Mouse (Mus musculus): ENCODE data around the gene Xrcc2. TPM values are rescaled to one million over a fixed set of nuclear protein-coding genes. Genes with fewer than 3 reads are reported as not detected.

Gene Xrcc2
- total RNA-seq, 2 experiments from 2014 or later: 6.0 to 6.9 TPM

GRCm38 (mm10) chr5:25671696-25672520 is 33.7 kb downstream of the Xrcc2 start:
- DNase-seq (ENCODE audit: low spot score in 2 of 2): no peak

- DNase-seq (ENCODE audit: low spot score in 2 of 2): no peak
These were observed 34.6 kb downstream of the Xrcc2 start for GRCm38 (mm10) chr5:25671051-25671450.

GRCm38 (mm10) chr5:25668306-25668705 is 37.3 kb downstream of the Xrcc2 start:
- DNase-seq (ENCODE audit: low spot score in 2 of 2): no peak

- no peak for DNase-seq (ENCODE audit: low spot score in 2 of 2)
These were observed 38.9 kb downstream of the Xrcc2 start for GRCm38 (mm10) chr5:25666684-25667083.

GRCm38 (mm10) chr5:25666108-25666507 is 39.5 kb downstream of the Xrcc2 start:
- peak; percentile 17 to 23 for DNase-seq (ENCODE audit: low spot score in 2 of 2)

- DNase-seq (ENCODE audit: low spot score in 2 of 2): no peak
These were observed 40.1 kb downstream of the Xrcc2 start for GRCm38 (mm10) chr5:25665516-25665915.

- DNase-seq (ENCODE audit: low spot score in 2 of 2): no peak
These were observed 42.5 kb downstream of the Xrcc2 start for GRCm38 (mm10) chr5:25663165-25663564.

GRCm38 (mm10) chr5:25654578-25654987 is 51.0 kb downstream of the Xrcc2 start:
- DNase-seq (ENCODE audit: low spot score in 2 of 2): peak in 1 of 2 experiments; percentile 2

- no peak for DNase-seq (ENCODE audit: low spot score in 2 of 2)
These were observed 52.2 kb downstream of the Xrcc2 start for GRCm38 (mm10) chr5:25653377-25653776.

- DNase-seq (ENCODE audit: low spot score in 2 of 2): no peak
These were observed 53.2 kb downstream of the Xrcc2 start for GRCm38 (mm10) chr5:25652435-25652834.

GRCm38 (mm10) chr5:25645661-25646364 is 59.8 kb downstream of the Xrcc2 start:
- DNase-seq (ENCODE audit: low spot score in 2 of 2): no peak

- no peak for DNase-seq (ENCODE audit: low spot score in 2 of 2)
These were observed 61.1 kb downstream of the Xrcc2 start for GRCm38 (mm10) chr5:25644509-25644908.

- no peak for DNase-seq (ENCODE audit: low spot score in 2 of 2)
These were observed 62.9 kb downstream of the Xrcc2 start for GRCm38 (mm10) chr5:25642741-25643140.

Other genes starting within 250 kb of the Xrcc2 start
- gene Kmt2c, start 207.0 kb downstream of the Xrcc2 start, total RNA-seq (2021): 10 to 100 TPM; 63.3 to 63.7 TPM
- under 1 TPM; 0.30 to 0.40 TPM for gene Cct8l1, start 189.8 kb downstream of the Xrcc2 start, total RNA-seq (2021)
- 100 to 1,000 TPM; 115 to 117 TPM for gene Actr3b, start 54.2 kb upstream of the Xrcc2 start, total RNA-seq (2021)
- gene Gm21663, start 236.6 kb upstream of the Xrcc2 start, total RNA-seq (2021): not detected
- gene Gm21671, start 248.6 kb upstream of the Xrcc2 start, total RNA-seq (2021): not detected